Mouse (Mus musculus): ENCODE data around the gene Olfr370. TPM values are rescaled to one million over a fixed set of nuclear protein-coding genes. Genes with fewer than 3 reads are reported as not detected.
"Not testable (repeated sequence)": the region's sequence is repeated elsewhere in the genome, so short reads cannot be mapped to it uniquely, and the experiment has no call there.

Gene Olfr370
- polyA plus RNA-seq (2015; fragmentation: Nextera tagmentation; extraction: Ambion mirVana), result not detected in 2 replicates

DNA sequence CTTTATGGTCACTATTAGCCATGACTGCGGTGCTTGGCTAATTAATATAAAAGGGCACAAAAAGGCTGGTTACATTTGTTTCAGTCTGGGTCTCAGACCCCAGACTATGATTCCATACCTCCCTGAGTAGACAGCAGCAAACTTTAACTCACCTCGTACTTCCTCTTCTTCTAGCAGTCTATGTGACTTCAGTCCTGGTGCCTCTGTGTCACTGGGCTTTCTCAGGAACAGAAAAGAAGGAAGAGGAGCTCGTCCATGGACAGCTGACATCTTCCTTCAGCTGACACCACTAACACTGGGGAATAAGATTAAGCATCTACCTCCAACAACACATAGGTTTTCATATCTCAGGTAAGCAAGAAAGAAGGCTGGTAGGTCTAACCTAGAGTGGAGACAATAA, at the start of gene Olfr370:
Gene Olfr370 (plus strand): TSS at position 45 of the 400 bp plus-strand sequence.
- H3K4me2 ChIP-seq, result no peak within 1 kb of the TSS
- H3K36me3 ChIP-seq, result no peaks in the 10 kb centered on the region
- H3K9ac ChIP-seq, result no peak within 1 kb of the TSS
- WGBS, result 72% methylated on average over 3 of the region's 3 CpGs
- no peak within 1 kb of the TSS for H3K4me3 ChIP-seq
- no peak for ATAC-seq (ENCODE audit: borderline replicate concordance, extremely low read depth, low FRiP score, low TSS enrichment)
- H3K27me3 ChIP-seq, result no peaks in the 10 kb centered on the region
- no peaks in the 10 kb centered on the region for H3K9me3 ChIP-seq
- H3K4me1 ChIP-seq, result no peaks in the 10 kb centered on the region
- no peak within 1 kb of the TSS for H3K27ac ChIP-seq

DNA sequence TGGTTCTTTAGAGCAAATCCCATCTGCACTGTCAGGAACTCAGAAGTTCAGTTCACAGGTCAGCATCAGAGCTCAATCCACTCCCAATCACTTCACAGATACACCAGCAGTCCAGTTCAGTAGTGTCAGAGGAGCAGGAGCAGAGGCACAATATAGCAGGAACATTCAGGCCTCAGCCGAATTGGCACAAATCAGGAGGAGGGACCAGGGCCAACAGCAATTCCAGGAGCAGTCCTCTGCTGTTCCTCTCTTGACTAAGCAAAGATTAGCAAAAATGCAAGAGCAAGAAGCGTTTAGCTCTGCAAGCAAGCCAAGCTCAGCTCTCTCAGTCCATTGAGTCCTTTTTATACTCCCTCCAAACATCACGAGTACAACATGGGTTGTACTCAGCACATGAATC, 23.9 kb upstream of the Olfr370 start:
- WGBS, result 77% methylated on average over 3 of the region's 3 CpGs
- H3K9ac ChIP-seq, result no peak overlapping the region
- no peaks in the 10 kb centered on the region for H3K27me3 ChIP-seq
- H3K9me3 ChIP-seq, result no peaks in the 10 kb centered on the region
- H3K4me2 ChIP-seq, result no peak overlapping the region
- no peak overlapping the region for H3K27ac ChIP-seq
- ATAC-seq (ENCODE audit: borderline replicate concordance, extremely low read depth, low FRiP score, low TSS enrichment), result no peak
- H3K4me3 ChIP-seq, result no peak overlapping the region
- no peaks in the 10 kb centered on the region for H3K36me3 ChIP-seq
- H3K4me1 ChIP-seq, result no peaks in the 10 kb centered on the region

DNA sequence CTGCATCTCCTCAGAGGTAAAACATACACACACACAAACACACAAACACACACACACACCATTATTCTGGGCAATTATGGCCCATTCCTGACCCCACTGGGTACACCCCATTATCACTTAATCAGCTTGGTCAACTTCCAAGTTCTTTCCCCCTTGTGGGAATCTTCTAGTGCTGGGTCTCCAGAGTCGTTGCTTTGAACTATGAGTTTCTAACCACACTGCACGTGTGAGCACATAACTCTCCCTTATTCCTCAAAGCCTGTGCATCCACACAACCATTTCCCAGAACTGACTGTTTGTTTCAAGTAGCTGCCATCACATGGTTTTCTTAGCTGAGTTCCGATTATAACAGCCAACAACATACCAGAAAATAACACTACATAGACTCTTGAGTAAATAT, 15.1 kb upstream of the Olfr370 start:
- no peak overlapping the region for H3K27ac ChIP-seq

DNA sequence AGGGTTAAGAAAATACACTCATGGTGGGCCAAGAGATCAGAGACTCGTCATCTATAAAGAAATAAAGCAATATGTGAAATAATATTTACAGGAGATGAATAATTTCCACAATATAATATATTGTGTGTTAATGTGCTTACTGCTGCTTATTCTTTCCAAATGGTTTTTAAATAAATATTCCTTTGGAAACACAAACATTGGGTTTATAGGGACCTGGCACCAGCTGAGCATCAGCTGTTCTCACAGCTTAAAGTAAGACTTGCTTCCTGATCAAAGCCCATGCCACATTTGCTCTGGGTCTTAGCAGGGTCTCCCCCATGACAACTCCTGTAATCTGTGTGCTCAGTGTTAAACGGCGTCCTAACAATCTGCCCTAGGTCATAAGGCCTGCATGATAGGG, 14.7 kb upstream of the Olfr370 start:
- WGBS, result 29% methylated on average over 3 of the region's 3 CpGs
- ATAC-seq (ENCODE audit: borderline replicate concordance, extremely low read depth, low FRiP score, low TSS enrichment), result peak; percentile 82; the same call in 1 of the 2 replicates

More for the DNA sequence above, 15.1 kb upstream of the Olfr370 start:
- no peak overlapping the region for H3K4me2 ChIP-seq
- H3K4me1 ChIP-seq, result no peaks in the 10 kb centered on the region
- 28% methylated on average over 3 of the region's 3 CpGs for WGBS
- H3K9me3 ChIP-seq, result no peaks in the 10 kb centered on the region; the same call in 1 of the 2 replicates
- ATAC-seq (ENCODE audit: borderline replicate concordance, extremely low read depth, low FRiP score, low TSS enrichment), result peak; percentile 91
- no peaks in the 10 kb centered on the region for H3K27me3 ChIP-seq
- H3K36me3 ChIP-seq, result no peaks in the 10 kb centered on the region
- no peak overlapping the region for H3K4me3 ChIP-seq
- H3K9ac ChIP-seq, result no peak overlapping the region

DNA sequence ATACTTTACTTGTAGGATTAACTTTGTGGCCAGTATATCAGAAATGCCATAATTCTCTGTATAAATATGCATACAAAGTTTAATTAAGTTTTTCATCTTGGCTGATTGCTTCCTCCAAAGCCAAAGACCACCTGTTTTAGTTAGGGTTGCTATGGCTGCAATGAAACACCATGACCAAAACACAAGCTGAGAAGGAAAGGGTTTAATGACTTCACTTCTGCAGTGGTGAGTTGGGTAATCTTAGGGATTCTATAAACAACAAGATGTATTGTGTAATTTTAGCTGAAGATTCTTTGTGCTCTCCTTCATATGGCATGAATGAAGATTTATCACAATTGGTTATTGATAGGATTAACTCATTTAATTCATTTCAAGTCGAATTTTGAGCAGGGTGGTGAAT, 14.3 kb upstream of the Olfr370 start:
- Histone ChIP-seq H3K9me3 (no peaks in the 10 kb centered on the region; the same call in 1 of the 2 replicates), H3K27ac (no peak overlapping the region), H3K4me1 (no peaks in the 10 kb centered on the region), H3K36me3 (no peaks in the 10 kb centered on the region), H3K4me2 (no peak overlapping the region), H3K9ac (no peak overlapping the region), H3K4me3 (no peak overlapping the region), H3K27me3 (no peaks in the 10 kb centered on the region)
- 13% methylated on average over 1 of the region's 1 CpGs for WGBS
- peak; percentile 41; the same call in 1 of the 2 replicates for ATAC-seq (ENCODE audit: borderline replicate concordance, extremely low read depth, low FRiP score, low TSS enrichment)

More for the DNA sequence above, 14.7 kb upstream of the Olfr370 start:
- not testable (repeated sequence) for H3K36me3 ChIP-seq, H3K9me3 ChIP-seq, H3K27me3 ChIP-seq, H3K4me2 ChIP-seq, H3K4me3 ChIP-seq, H3K9ac ChIP-seq, H3K27ac ChIP-seq, H3K4me1 ChIP-seq

DNA sequence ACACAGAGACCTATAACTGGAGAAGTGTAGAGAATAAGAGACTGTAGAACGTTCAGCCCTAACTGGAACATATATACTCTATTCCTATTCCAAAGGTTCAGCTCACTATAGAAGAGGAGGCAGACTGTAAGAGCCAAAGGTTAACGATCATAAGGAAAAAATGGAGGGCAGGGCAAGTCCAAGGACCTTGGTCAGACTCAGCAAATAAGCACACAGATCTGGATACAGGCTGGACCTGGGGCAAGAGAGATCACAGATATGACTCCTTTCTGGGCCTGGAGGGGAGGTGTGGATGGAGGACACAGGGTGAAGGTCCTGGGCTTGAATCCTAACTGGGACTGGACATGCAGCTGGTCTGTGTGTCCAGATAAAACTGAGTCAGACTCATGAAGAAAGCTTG, 778 bp upstream of the Olfr370 start:
- no peak for ATAC-seq (ENCODE audit: borderline replicate concordance, extremely low read depth, low FRiP score, low TSS enrichment)
- Histone ChIP-seq H3K9ac (no peak overlapping the region), H3K4me3 (no peak overlapping the region)

DNA sequence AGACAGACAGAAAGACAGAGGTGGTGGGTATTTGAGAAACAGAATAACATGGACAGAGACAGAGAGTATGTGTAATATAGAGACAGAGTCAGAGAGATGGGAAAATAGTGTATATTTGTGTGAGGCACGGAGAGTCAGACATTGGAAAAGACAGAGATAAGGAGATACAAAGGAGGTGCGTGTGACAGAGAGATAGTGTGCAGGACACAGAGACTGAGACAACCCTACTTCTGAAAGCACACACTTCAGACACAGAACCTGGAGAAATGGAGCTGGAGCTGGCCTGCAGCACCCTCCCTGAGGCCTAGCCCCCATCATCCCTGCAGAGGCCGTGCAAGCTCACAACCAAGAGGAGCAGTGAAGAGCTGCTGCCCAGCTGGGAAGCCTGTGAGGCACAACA, 27.1 kb downstream of the Olfr370 start:
- H3K27me3 ChIP-seq, result no peaks in the 10 kb centered on the region
- ATAC-seq (ENCODE audit: borderline replicate concordance, extremely low read depth, low FRiP score, low TSS enrichment), result no peak
- H3K9me3 ChIP-seq, result no peaks in the 10 kb centered on the region
- H3K9ac ChIP-seq, result no peak overlapping the region
- no peak overlapping the region for H3K4me2 ChIP-seq
- 59% methylated on average over 3 of the region's 3 CpGs for WGBS
- H3K4me3 ChIP-seq, result no peak overlapping the region
- no peaks in the 10 kb centered on the region for H3K36me3 ChIP-seq
- H3K4me1 ChIP-seq, result peaks cover 4% of the 10 kb centered on the region
- H3K27ac ChIP-seq, result no peak overlapping the region

More for the DNA sequence above, 778 bp upstream of the Olfr370 start:
- H3K27ac ChIP-seq, result no peak overlapping the region
- no peak overlapping the region for H3K4me2 ChIP-seq
- H3K4me1 ChIP-seq, result no peaks in the 10 kb centered on the region
- H3K27me3 ChIP-seq, result no peaks in the 10 kb centered on the region
- H3K36me3 ChIP-seq, result no peaks in the 10 kb centered on the region
- WGBS, result 70% methylated on average over 2 of the region's 2 CpGs
- no peaks in the 10 kb centered on the region for H3K9me3 ChIP-seq

DNA sequence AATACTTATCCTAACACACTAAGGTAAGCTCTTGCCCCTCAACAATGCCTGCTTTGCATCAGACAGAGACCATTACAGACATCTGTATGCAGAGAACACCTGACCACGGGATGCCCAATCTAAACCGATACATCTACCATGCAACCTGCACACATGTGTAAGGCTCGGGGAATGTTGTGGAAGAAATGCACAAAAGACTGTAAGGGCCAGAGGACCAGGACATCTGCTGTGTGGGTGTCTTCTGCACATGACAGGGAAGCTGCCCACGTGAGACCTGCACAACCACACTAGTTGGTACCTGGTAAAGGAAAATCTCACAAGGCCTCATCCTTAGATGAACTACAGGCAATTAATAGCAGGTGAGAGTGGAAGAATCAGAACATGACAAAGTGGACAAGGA, 27.7 kb downstream of the Olfr370 start:
- H3K9ac ChIP-seq, result no peak overlapping the region
- H3K36me3 ChIP-seq, result no peaks in the 10 kb centered on the region
- ATAC-seq (ENCODE audit: borderline replicate concordance, extremely low read depth, low FRiP score, low TSS enrichment), result no peak
- H3K27ac ChIP-seq, result no peak overlapping the region
- no peaks in the 10 kb centered on the region for H3K27me3 ChIP-seq
- peaks cover 10% of the 10 kb centered on the region for H3K4me1 ChIP-seq
- 76% methylated on average over 4 of the region's 4 CpGs for WGBS
- no peak overlapping the region for H3K4me3 ChIP-seq
- H3K4me2 ChIP-seq, result no peak overlapping the region
- no peaks in the 10 kb centered on the region for H3K9me3 ChIP-seq

DNA sequence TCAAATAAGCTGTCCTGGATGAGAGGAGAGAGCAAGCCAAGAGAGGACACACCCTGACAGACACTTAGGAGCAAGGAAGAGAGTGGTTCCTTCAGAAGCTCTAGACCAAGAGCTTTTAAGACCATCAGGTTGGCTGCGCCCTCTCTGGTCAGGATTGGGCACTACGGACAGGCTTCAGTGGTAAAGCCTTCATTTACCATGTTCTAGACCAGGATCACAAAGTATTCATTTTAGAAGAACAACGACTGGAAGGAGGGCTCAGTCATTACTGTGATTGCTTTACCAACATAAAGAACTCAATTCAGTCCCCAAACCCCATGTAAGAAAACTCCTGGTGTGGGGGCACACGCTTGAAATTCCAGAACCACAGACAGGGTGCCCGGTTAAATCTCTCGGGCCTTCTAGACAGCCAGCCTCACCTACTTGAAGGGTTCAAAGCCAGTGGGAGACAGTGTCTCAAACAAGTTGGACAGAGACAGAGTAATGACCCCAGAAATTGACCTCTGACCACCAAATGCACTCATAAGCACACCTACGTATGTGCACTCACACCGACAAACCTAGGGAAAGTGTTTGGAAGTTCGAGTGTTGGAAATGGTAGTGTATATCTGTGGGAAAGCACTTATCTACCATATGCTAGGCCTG, 30.3 kb downstream of the Olfr370 start:
- peak overlapping the region; percentile 91; the same call in 1 of the 2 replicates for H3K4me3 ChIP-seq
- peak overlapping the region; percentile 65 for H3K4me2 ChIP-seq
- WGBS, result 74% methylated on average over 9 of the region's 9 CpGs
- peaks cover 12% of the 10 kb centered on the region; the same call in 1 of the 2 replicates for H3K36me3 ChIP-seq
- H3K4me1 ChIP-seq, result peaks cover 10% of the 10 kb centered on the region
- H3K9ac ChIP-seq, result no peak overlapping the region
- H3K27ac ChIP-seq, result no peak overlapping the region
- no peaks in the 10 kb centered on the region for H3K27me3 ChIP-seq
- H3K9me3 ChIP-seq, result no peaks in the 10 kb centered on the region
- 0 out of 2 replicates have a peak, but pooled peaks have one; percentile 3 for ATAC-seq (ENCODE audit: borderline replicate concordance, extremely low read depth, low FRiP score, low TSS enrichment)

DNA sequence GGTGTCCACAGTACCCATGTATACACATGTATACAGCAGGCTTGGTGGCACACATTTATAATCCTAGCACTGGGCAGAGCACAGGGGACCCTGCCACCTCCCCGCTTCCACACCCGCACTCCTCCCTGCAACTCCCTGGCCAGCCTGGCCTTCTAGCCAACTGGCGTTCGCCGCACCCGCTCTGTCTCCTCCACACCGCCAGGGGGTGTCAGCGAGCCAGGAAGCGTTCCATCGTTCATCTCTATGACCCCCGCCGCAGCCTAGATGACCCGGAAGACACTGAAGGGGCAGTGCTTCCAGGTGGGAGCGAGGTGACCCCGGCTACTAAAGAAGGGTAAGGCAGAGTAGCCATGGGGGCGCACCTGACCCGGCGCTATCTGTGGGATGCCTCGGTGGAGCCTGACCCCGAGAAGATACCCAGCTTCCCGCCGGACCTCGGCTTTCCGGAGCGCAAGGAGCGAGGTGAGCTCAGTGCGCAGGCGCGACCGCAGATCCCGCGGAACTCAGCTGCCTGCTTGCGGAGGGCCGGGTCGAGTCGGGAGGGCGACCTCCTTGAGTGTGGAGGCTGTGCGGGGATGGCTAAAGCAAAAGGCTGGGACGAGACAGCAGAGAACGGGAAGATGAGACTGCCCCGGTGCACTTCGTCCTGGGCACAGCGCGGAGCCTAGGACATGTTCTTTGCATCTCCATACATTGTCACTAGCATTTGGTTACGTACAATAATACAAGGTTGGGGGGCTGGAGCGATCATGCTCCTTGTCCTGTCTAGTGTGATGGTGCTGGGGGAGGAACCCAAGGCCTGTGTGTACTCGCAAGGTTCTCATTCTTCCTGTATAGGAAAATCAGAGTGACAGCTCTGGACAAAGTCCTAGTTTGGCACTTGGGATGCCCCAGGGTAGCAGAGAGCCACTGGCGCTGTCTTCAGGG, 31.2 kb downstream of the Olfr370 start, which contains the start of gene Ndufb7:
Gene Ndufb7 (plus strand): TSS at position 203 of the 927 bp plus-strand sequence.
- H3K4me3 ChIP-seq, result peak within 1 kb of the TSS; percentile 91
- H3K4me2 ChIP-seq, result peak within 1 kb of the TSS; percentile 65
- peak; percentile 84 for ATAC-seq (ENCODE audit: borderline replicate concordance, extremely low read depth, low FRiP score, low TSS enrichment)
- H3K9ac ChIP-seq, result peak within 1 kb of the TSS; percentile 73
- H3K9me3 ChIP-seq, result no peaks in the 10 kb centered on the region
- WGBS, result under 1% methylated on average over 48 of the region's 48 CpGs
- H3K27me3 ChIP-seq, result no peaks in the 10 kb centered on the region
- peaks cover 10% of the 10 kb centered on the region for H3K4me1 ChIP-seq
- H3K36me3 ChIP-seq, result peaks cover 19% of the 10 kb centered on the region
- peak within 1 kb of the TSS; percentile 75 for H3K27ac ChIP-seq

DNA sequence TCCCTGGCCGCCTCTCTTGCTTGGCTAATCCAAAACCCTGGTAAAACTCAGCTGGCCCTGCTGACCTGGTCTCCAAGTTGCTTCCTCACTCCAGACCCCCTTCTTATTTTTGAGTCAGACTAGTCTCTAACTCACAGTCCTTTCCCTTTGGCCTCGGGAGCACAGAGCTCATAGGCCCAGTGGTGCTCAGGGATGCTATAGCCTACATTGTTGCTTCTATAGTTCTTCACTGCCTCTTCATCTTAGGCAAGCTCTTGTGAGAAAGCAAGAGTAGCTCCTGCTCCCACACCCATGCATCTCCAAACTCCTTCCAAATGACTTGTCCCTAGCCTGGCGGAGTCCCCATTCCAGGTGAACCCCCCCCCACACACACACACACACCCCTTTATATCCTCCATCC, 32.1 kb downstream of the Olfr370 start:
- Histone ChIP-seq H3K4me2 (peak overlapping the region; percentile 65), H3K4me1 (peaks cover 10% of the 10 kb centered on the region), H3K27me3 (no peaks in the 10 kb centered on the region), H3K9ac (peak overlapping the region; percentile 73; the same call in 1 of the 2 replicates), H3K9me3 (no peaks in the 10 kb centered on the region), H3K27ac (no peak overlapping the region), H3K4me3 (peak overlapping the region; percentile 91), H3K36me3 (peaks cover 29% of the 10 kb centered on the region)
- no peak for ATAC-seq (ENCODE audit: borderline replicate concordance, extremely low read depth, low FRiP score, low TSS enrichment)
- WGBS, result 53% methylated on average over 3 of the region's 3 CpGs

DNA sequence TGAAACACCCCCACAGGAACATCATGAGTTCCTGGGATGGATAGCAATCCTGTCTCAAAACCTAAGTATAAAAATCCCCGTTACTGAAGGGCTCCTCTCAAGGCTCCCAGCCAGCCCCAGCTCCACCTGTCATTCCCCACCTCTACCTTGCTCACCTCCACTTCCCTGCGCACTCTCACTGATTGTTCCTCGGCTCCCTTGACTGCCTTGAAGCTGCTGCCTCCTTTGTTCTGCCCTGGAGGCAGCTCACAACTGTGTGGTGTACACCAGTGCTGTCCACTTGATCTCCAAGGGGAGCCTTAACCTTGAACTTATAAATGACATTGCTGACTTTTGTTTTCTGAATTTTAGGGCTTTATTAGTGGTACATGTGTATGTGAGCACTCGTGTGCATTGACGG, 32.5 kb downstream of the Olfr370 start:
- H3K4me1 ChIP-seq, result peaks cover 10% of the 10 kb centered on the region
- H3K27ac ChIP-seq, result no peak overlapping the region
- ATAC-seq (ENCODE audit: borderline replicate concordance, extremely low read depth, low FRiP score, low TSS enrichment), result no peak
- peak overlapping the region; percentile 65; the same call in 1 of the 2 replicates for H3K4me2 ChIP-seq
- H3K9ac ChIP-seq, result no peak overlapping the region
- no peaks in the 10 kb centered on the region for H3K9me3 ChIP-seq
- peaks cover 32% of the 10 kb centered on the region for H3K36me3 ChIP-seq
- H3K4me3 ChIP-seq, result peak overlapping the region; percentile 91; the same call in 1 of the 2 replicates
- no peaks in the 10 kb centered on the region for H3K27me3 ChIP-seq
- WGBS, result 49% methylated on average over 5 of the region's 5 CpGs

Measured in lung, embryonic 15.5 days (tissue).